Comparison of ENCODE assay signal across 20 mouse cellular contexts in the genomic region with DNA sequence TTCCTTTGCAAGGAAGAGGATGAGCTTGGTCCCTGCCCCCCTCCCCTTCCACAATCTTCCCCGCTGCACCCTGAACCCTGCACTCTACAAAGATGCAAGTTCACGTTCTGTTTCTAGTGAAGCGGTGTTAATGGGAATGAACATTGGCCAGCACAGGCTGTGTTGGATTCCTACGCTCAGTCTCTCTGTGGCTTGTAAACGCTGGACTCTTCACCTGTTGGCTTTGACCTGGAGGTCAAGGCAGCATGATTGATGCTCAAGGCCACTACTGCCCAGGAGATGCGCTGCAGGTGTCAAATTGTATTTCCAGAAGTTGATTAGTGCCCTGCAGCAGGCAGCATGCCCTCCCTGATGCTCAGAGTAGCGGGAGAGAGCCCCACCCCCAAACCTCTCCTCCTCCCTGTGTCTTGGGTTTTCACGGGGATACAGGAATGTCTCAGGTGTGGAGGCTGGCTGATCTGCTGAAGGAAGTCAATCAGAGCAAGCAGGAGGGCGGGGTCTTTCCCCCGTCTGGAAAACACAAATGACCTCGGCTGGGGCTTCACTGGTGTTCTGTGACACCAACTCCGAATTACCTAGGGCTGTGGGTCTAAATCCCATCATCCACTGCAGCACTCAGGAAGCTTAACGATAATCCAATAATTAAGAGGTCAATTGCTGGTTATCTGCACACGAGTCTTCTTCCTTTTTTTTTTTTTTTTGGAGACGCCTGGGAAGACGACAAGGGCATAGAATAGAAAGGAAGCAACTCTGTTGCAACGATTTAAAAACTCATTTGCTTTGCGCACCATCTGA. TPM values are rescaled to one million over a fixed set of nuclear protein-coding genes. Genes with fewer than 3 reads are reported as not detected.
A peak's percentile ranks its signal among the peaks of the same experiment; 100 is the strongest.
DNase-seq lines count a peak whose midpoint lies in the region; TF ChIP-seq lines count a peak whose summit lies in the region.
"Had no signal": no experiment of that assay in that cellular context is flagged by ENCODE, and none has a peak within 500 bp of the region (broad histone marks: within the 10 kb centered on the region; RNA-seq: fewer than 3 reads in every experiment).

No protein-coding gene starts in this region.

- peak; percentile 4 to 30 for DNase-seq in kidney, adult 8-10 months
- no peak for DNase-seq in kidney, adult 18-20 months
- DNase-seq in ES-CJ7 (ENCODE audit: low read depth, low spot score) (peak; percentile 36), MEL (ENCODE audit: low read depth, low spot score) (no peak)
- peak; percentile 10 for DNase-seq in retina, embryonic 14.5 days (ENCODE audit: low spot score)
- no peak for DNase-seq in frontal cortex, postnatal 36 days (ENCODE audit: low spot score in 2 of 2)
- DNase-seq in heart, adult 9 months (ENCODE audit: low spot score in 2 of 2) = no peak
- no peak for DNase-seq in left cerebral cortex, adult 9 months (ENCODE audit: low spot score in 2 of 2)
- DNase-seq: adrenal gland, postnatal 14 days; cerebellum, adult 11-12 months; cerebellum, adult 9-10 months; cerebellum, postnatal 25 days; gastrocnemius, postnatal 10 days; heart, adult 2 months; heart, postnatal 36 days had no signal

- no peak overlapping the region for H3K27ac ChIP-seq in MEL (ENCODE audit: control insufficient read depth, low read depth, low read length)
- H3K27ac ChIP-seq: embryonic facial prominence, embryonic 12.5 days; forebrain, embryonic 15.5 days; heart, adult 2 months; heart, embryonic 13.5 days; hindbrain, embryonic 12.5 days; hindbrain, postnatal 0 days had no signal

- TF ChIP-seq POLR2A in MEL (IDR thresholded peaks at IDR 0.05; ENCODE audit: control insufficient read depth in 1 of 2, insufficient read depth in 1 of 2, low read depth in 1 of 2, low read length in 2 of 2, poor library complexity in 1 of 2) = no peak

- TF ChIP-seq CTCF in MEL (IDR thresholded peaks at IDR 0.05 in 2 of 3, conservative IDR thresholded peaks at IDR 0.05 in 1 of 3; ENCODE audit: control insufficient read depth in 1 of 3, insufficient read depth in 1 of 3, low read depth in 2 of 3, low read length in 3 of 3, poor library complexity in 1 of 3, severe bottlenecking in 1 of 3) = no peak

- H3K36me3 ChIP-seq in MEL (ENCODE audit: control insufficient read depth in 1 of 2, insufficient read depth in 2 of 2, low read length in 2 of 2) = peaks cover 0 to 2% of the 10 kb centered on the region in 2 experiments; a peak in 1 of 4 replicates
- H3K36me3 ChIP-seq: embryonic facial prominence, embryonic 12.5 days; forebrain, embryonic 15.5 days; heart, embryonic 13.5 days; hindbrain, embryonic 12.5 days had no signal

- no peaks in the 10 kb centered on the region; a peak in 1 of 4 replicates for H3K27me3 ChIP-seq in MEL (ENCODE audit: control insufficient read depth in 1 of 2, insufficient read depth in 2 of 2, low read length in 2 of 2)
- H3K27me3 ChIP-seq: embryonic facial prominence, embryonic 12.5 days; forebrain, embryonic 15.5 days; heart, embryonic 13.5 days; hindbrain, embryonic 12.5 days had no signal

- H3K79me2 ChIP-seq in MEL (ENCODE audit: control insufficient read depth, insufficient read depth, low read length, poor library complexity) = no peaks in the 10 kb centered on the region

- H3K4me3 ChIP-seq in MEL (ENCODE audit: control insufficient read depth in 1 of 2, insufficient read depth in 1 of 2, low read depth in 2 of 2, low read length in 2 of 2) = no peak overlapping the region
- H3K4me3 ChIP-seq: embryonic facial prominence, embryonic 12.5 days; forebrain, embryonic 15.5 days; heart, adult 2 months; heart, embryonic 13.5 days; hindbrain, embryonic 12.5 days had no signal

- H3K9me3 ChIP-seq in MEL (replicated peaks; ENCODE audit: insufficient read depth, low read length) = no peaks in the 10 kb centered on the region
- H3K9me3 ChIP-seq: forebrain, embryonic 15.5 days; hindbrain, embryonic 12.5 days had no signal

- TF ChIP-seq RAD21 in MEL (IDR thresholded peaks at IDR 0.05; ENCODE audit: low read depth, low read length) = no peak

- TF ChIP-seq EP300 in MEL (IDR thresholded peaks at IDR 0.05; ENCODE audit: low read depth in 1 of 2, low read length in 2 of 2) = no peak

- H3K4me1 ChIP-seq in MEL (ENCODE audit: control insufficient read depth in 1 of 2, insufficient read depth in 2 of 2, low read length in 2 of 2) = no peaks in the 10 kb centered on the region; a peak in 2 of 4 replicates
- H3K4me1 ChIP-seq: embryonic facial prominence, embryonic 12.5 days; forebrain, embryonic 15.5 days; heart, embryonic 13.5 days; hindbrain, embryonic 12.5 days had no signal

- no peak overlapping the region for H3K9ac ChIP-seq in MEL (ENCODE audit: control insufficient read depth, low read depth, low read length, poor library complexity, severe bottlenecking)
- H3K9ac ChIP-seq: embryonic facial prominence, embryonic 12.5 days; forebrain, embryonic 15.5 days; heart, embryonic 13.5 days; hindbrain, embryonic 12.5 days had no signal

TF ChIP-seq in MEL, 35 proteins besides CTCF, POLR2A, EP300 and RAD21:
- no peak for TF ChIP-seq MAX (IDR thresholded peaks at IDR 0.05; ENCODE audit: low read length)
- TF ChIP-seq ZNF384 (IDR thresholded peaks at IDR 0.05; ENCODE audit: low read depth, low read length) = peak; percentile 43; the same call in 1 of the 2 replicates
- TF ChIP-seq RCOR1 (IDR thresholded peaks at IDR 0.05; ENCODE audit: low read depth, low read length) = no peak
- no peak for TF ChIP-seq BHLHE40 (IDR thresholded peaks at IDR 0.05; ENCODE audit: borderline replicate concordance, low read depth, low read length)
- TF ChIP-seq MEF2A (IDR thresholded peaks at IDR 0.05; ENCODE audit: extremely low read depth, insufficient replicate concordance, low read depth, low read length, poor library complexity, severe bottlenecking) = no peak
- TF ChIP-seq MAZ (IDR thresholded peaks at IDR 0.05; ENCODE audit: low read depth, low read length) = no peak
- no peak for TF ChIP-seq UBTF (IDR thresholded peaks at IDR 0.05; ENCODE audit: borderline replicate concordance, insufficient read depth, low read depth, low read length)

RNA-seq across cellular contexts. Expression of a gene that starts 18.6 kb away (rescaled TPM):
- not detected in 2 replicates for total RNA-seq in MEL (2012; rRNA removed)
- not detected for polyA plus RNA-seq in MEL (2012; ENCODE audit: insufficient read depth in 1 of 2, insufficient read length in 2 of 2, low read depth in 1 of 2, low replicate concordance in 2 of 2, missing spikeins in 1 of 2)
- total RNA-seq: gastrocnemius, postnatal 10 days had no signal

RNA-seq across cellular contexts. Expression of a gene that starts 33.9 kb away (rescaled TPM):
- total RNA-seq in MEL (2012; rRNA removed) = 28.3 and 31.6 TPM in 2 replicates
- 10 to 100 TPM in 1 of 2 experiments, not detected in 1; 22.8 TPM for polyA plus RNA-seq in MEL (2012; ENCODE audit: insufficient read depth in 1 of 2, insufficient read length in 2 of 2, low read depth in 1 of 2, low replicate concordance in 2 of 2, missing spikeins in 1 of 2)

Comparison
In these comparisons a context has a peak if more than half of its experiments do, and no peak if none do; other contexts are left out.
1. DNase-seq: peak in kidney, adult 8-10 months (2 of 2), ES-CJ7 (single experiment) and retina, embryonic 14.5 days (single experiment); none in kidney, adult 18-20 months (single experiment), MEL (single experiment), frontal cortex, postnatal 36 days (0 of 2), heart, adult 9 months (0 of 2) and left cerebral cortex, adult 9 months (0 of 2).